Mouse (Mus musculus) liver, adult 2 months (tissue): Measurements from ENCODE around the gene Maml1. TPM values are rescaled to one million over a fixed set of nuclear protein-coding genes. Genes with fewer than 3 reads are reported as not detected.

ENCODE experiments used
- DNase-seq: peaks from one replicate; pipeline ENCODE4 v3.0.0-alpha.2; 2011; ENCODE audit warnings: low read depth, low spot score; ENCODE audit errors: extremely low read depth
- H3K27ac ChIP-seq: fragments of 200-500 bp; replicated peaks from 2 replicates; pipeline ENCODE4 v1.5.1; 2012; ENCODE audit warnings: low read depth, mild to moderate bottlenecking, control low read depth, inconsistent platforms, low read length; ENCODE audit not compliant: insufficient read depth
- H3K27me3 ChIP-seq: fragments of 200-500 bp; 2 replicates; pipeline ENCODE4 v1.6.1; 2012; ENCODE audit warnings: mild to moderate bottlenecking, moderate library complexity, low read length, inconsistent platforms; ENCODE audit not compliant: control insufficient read depth, insufficient read depth
- H3K36me3 ChIP-seq: fragments of 200-500 bp; 2 replicates; pipeline ENCODE4 v1.6.1; 2012; ENCODE audit warnings: low read length, inconsistent platforms; ENCODE audit not compliant: control insufficient read depth, insufficient read depth
- H3K4me1 ChIP-seq: fragments of 200-500 bp; 2 replicates; pipeline ENCODE4 v1.6.1; 2011; ENCODE audit warnings: low read length; ENCODE audit not compliant: control insufficient read depth, insufficient read depth
- H3K4me3 ChIP-seq: fragments of 200-500 bp; 2 replicates; pipeline ENCODE4 v1.5.1; 2011; ENCODE audit warnings: low read depth, mild to moderate bottlenecking, control low read depth, low read length, moderate library complexity; ENCODE audit not compliant: insufficient read depth
- H3K79me2 ChIP-seq: fragments of 200-500 bp; 2 replicates; pipeline ENCODE4 v1.6.1; 2012; ENCODE audit warnings: inconsistent platforms, mild to moderate bottlenecking, low read length, moderate library complexity; ENCODE audit not compliant: control insufficient read depth, insufficient read depth
- H3K9ac ChIP-seq: fragments of 200-500 bp; 2 replicates; pipeline ENCODE4 v1.6.1; 2012; ENCODE audit warnings: low read depth, mild to moderate bottlenecking, control low read depth, inconsistent platforms, low read length
- CTCF ChIP-seq: fragments of 200-500 bp; IDR thresholded peaks from 2 replicates; pipeline ENCODE4 v1.5.1; 2011; ENCODE audit warnings: low read depth, low read length, control low read depth
- POLR2A ChIP-seq: fragments of 200-500 bp; IDR thresholded peaks from 2 replicates; pipeline ENCODE4 v1.6.1; 2011; ENCODE audit warnings: low read length, control low read depth; ENCODE audit not compliant: insufficient read depth; ENCODE audit errors: extremely low read depth
- WGBS: fragments of 180-500 bp; shearing (Covaris S2); methylation state at CpG from one replicate; pipeline ENCODE4 v1.1.7; 2018; 5-methylcytosine and 5-hydroxymethylcytosine counted together
- polyA plus RNA-seq: library from polyadenylated mRNA; depleted of rRNA; stranded (reverse); fragments of >200 nt; gene quantifications from 2 replicates; pipeline ENCODE4 v1.2.3, GENCODE M21; 2012
- total RNA-seq: library from RNA; depleted of rRNA; stranded (reverse); fragments of >200 nt; gene quantifications from 2 replicates; pipeline ENCODE4 v1.2.3, GENCODE M21; 2014

Maml1 gene
- total and polyA plus RNA-seq, 2 experiments, result 3.1 to 8.3 TPM

GRCm38 (mm10) chr11:50212848-50213758 is 79.0 kb downstream of the Maml1 start:
- TF ChIP-seq POLR2A (no peak), CTCF (no peak)
- peak overlapping the region; percentile 37 for H3K9ac ChIP-seq
- H3K27ac ChIP-seq, result peak overlapping the region; percentile 96
- no peaks in the 10 kb centered on the region for H3K27me3 ChIP-seq
- H3K4me1 ChIP-seq, result peaks cover 22% of the 10 kb centered on the region
- WGBS, result 11% methylated on average over 11 of the region's 11 CpGs
- peaks cover 4% of the 10 kb centered on the region; the same call in 1 of the 2 replicates for H3K36me3 ChIP-seq
- H3K4me3 ChIP-seq, result peak overlapping the region; percentile 2; the same call in 1 of the 2 replicates
- H3K79me2 ChIP-seq, result peaks cover 11% of the 10 kb centered on the region; the same call in 1 of the 2 replicates
- DNase-seq, result peak; percentile 71

DNA sequence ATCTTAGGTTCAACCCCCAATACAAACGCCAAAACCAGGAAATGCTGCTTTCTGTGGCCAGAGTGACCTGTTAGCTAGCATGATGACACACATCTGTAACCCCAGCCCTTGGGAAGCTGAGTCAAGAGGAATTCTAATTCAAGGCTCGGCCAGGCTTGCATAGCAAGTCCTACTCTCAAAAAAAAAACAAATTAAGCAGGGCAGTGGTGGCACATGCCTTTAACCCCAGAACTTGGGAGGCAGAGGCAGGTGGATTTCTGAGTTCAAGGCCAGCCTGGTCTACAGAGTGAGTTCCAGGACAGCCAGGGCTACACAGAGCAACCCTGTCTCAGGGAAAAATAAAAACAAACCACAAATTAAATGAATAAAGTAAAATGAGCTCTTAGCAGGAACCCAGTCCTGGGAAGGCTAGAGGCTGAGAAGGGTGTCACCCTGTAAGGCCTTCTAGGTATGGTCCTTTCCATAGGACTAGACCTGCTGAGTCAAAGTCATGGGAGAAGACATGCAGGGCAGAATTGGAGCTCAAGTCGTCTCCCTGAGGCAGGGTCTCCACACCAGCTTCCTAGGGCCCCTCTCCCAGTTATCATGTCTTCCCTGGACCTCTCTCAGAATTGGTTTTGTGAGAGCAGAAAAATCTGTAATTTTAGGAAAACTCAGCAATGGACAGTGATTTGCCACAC is 79.9 kb downstream of the Maml1 start:
- H3K4me1 ChIP-seq, result peaks cover 31% of the 10 kb centered on the region
- peak overlapping the region; percentile 96 for H3K27ac ChIP-seq
- no peaks in the 10 kb centered on the region for H3K27me3 ChIP-seq
- peaks cover 12% of the 10 kb centered on the region; the same call in 1 of the 2 replicates for H3K79me2 ChIP-seq
- WGBS, result 34% methylated on average over 3 of the region's 3 CpGs
- TF ChIP-seq CTCF, result no peak
- TF ChIP-seq POLR2A, result no peak
- H3K9ac ChIP-seq, result 0 out of 2 replicates have a peak overlapping the region, but pooled peaks have one; percentile 37
- peak; percentile 68 for DNase-seq
- no peak overlapping the region for H3K4me3 ChIP-seq
- H3K36me3 ChIP-seq, result peaks cover 12% of the 10 kb centered on the region; the same call in 1 of the 2 replicates

GRCm38 (mm10) chr11:50211322-50212059 is 80.6 kb downstream of the Maml1 start:
- 73% methylated on average over 3 of the region's 3 CpGs for WGBS
- peaks cover 38% of the 10 kb centered on the region for H3K4me1 ChIP-seq
- H3K27ac ChIP-seq, result peak overlapping the region; percentile 96
- DNase-seq, result peak; percentile 74
- peaks cover 14% of the 10 kb centered on the region; the same call in 1 of the 2 replicates for H3K79me2 ChIP-seq
- H3K27me3 ChIP-seq, result no peaks in the 10 kb centered on the region
- TF ChIP-seq POLR2A (no peak), CTCF (no peak)
- H3K4me3 ChIP-seq, result peak overlapping the region; percentile 92
- H3K9ac ChIP-seq, result peak overlapping the region; percentile 80
- peaks cover 19% of the 10 kb centered on the region for H3K36me3 ChIP-seq

- WGBS, result under 1% methylated on average over 48 of the region's 48 CpGs
- TF ChIP-seq CTCF, result no peak
- TF ChIP-seq POLR2A, result peak; percentile 99
- H3K9ac ChIP-seq, result peak within 1 kb of the TSS; percentile 97
- no peaks in the 10 kb centered on the region for H3K27me3 ChIP-seq
- H3K36me3 ChIP-seq, result peaks cover 28% of the 10 kb centered on the region
- H3K79me2 ChIP-seq, result peaks cover 14% of the 10 kb centered on the region; the same call in 1 of the 2 replicates
- DNase-seq, result peak; percentile 61
- H3K27ac ChIP-seq, result peak within 1 kb of the TSS; percentile 96
- H3K4me1 ChIP-seq, result peaks cover 45% of the 10 kb centered on the region
- H3K4me3 ChIP-seq, result peak within 1 kb of the TSS; percentile 92
Observed at GRCm38 (mm10) chr11:50210505-50211151, 81.5 kb downstream of the Maml1 start, which contains the start of the genes Sqstm1 and Mgat4b. Gene Sqstm1, minus strand, starts transcription at chr11:50210827. Gene Mgat4b, plus strand, starts transcription at chr11:50210890.

DNA sequence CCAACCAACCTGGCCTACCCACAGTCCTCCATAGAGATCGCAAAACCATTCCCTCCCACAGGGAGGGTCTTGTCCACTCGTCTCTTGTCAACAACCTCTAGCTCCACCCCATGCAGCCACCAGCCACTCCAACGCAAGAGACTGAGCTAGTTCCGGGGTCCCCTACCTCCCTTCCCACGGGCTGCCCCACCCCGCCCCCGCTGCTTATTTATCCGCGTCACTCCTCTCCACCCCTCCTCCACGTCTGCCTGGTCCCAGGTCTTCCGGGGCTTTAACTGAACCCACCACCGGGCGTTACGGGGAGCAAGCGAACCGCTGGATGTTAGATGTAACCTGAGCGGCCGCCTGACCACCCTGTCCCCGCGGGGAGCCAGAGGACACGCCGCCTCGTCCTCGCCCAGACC is 82.0 kb downstream of the Maml1 start:
- TF ChIP-seq POLR2A (no peak), CTCF (no peak)
- peak overlapping the region; percentile 96 for H3K27ac ChIP-seq
- peak overlapping the region; percentile 97 for H3K9ac ChIP-seq
- peaks cover 49% of the 10 kb centered on the region for H3K4me1 ChIP-seq
- no peaks in the 10 kb centered on the region for H3K27me3 ChIP-seq
- H3K4me3 ChIP-seq, result peak overlapping the region; percentile 92
- WGBS, result 1% methylated on average over 24 of the region's 24 CpGs
- H3K36me3 ChIP-seq, result peaks cover 30% of the 10 kb centered on the region
- DNase-seq, result peak; percentile 89
- peaks cover 14% of the 10 kb centered on the region; the same call in 1 of the 2 replicates for H3K79me2 ChIP-seq
